Mouse (Mus musculus) midbrain, postnatal 0 days (tissue): Measurements from ENCODE around the gene Maml2. TPM values are rescaled to one million over a fixed set of nuclear protein-coding genes. Genes with fewer than 3 reads are reported as not detected.

Experiments used
- ATAC-seq: fragments of 200-750 bp; cut with Nextera tagmentation; 2 replicates; pipeline ENCODE4 v1.8.0; 2017; ENCODE audit warnings: moderate number of reproducible peaks, mild to moderate bottlenecking, moderate TSS enrichment, moderate library complexity; ENCODE audit not compliant: low FRiP score
- DNase-seq: peaks from one replicate; pipeline ENCODE4 v3.0.0-alpha.2; 2015; ENCODE audit warnings: low spot score
- H3K27ac ChIP-seq: fragments of 300-500 bp; sonication (generic); 2 replicates; pipeline ENCODE4 v1.5.1; 2014; ENCODE audit warnings: low read depth, mild to moderate bottlenecking, low read length, mixed read lengths
- H3K27me3 ChIP-seq: fragments of 300-500 bp; sonication (generic); 2 replicates; pipeline ENCODE4 v1.6.1; 2014; ENCODE audit warnings: low read length, control low read depth, mixed read lengths; ENCODE audit not compliant: insufficient read depth
- H3K36me3 ChIP-seq: fragments of 300-500 bp; sonication (generic); 2 replicates; pipeline ENCODE4 v1.6.1; 2014; ENCODE audit warnings: low read length, control low read depth, mixed read lengths; ENCODE audit not compliant: insufficient read depth
- H3K4me1 ChIP-seq: fragments of 300-500 bp; sonication (generic); 2 replicates; pipeline ENCODE4 v1.6.1; 2014; ENCODE audit warnings: mild to moderate bottlenecking, control low read depth, antibody characterized with exemption, low read length, mixed read lengths; ENCODE audit not compliant: insufficient read depth
- H3K4me2 ChIP-seq: fragments of 300-500 bp; sonication (generic); 2 replicates; pipeline ENCODE4 v1.6.1; 2014; ENCODE audit warnings: low read depth, mild to moderate bottlenecking, low read length, mixed read lengths; ENCODE audit not compliant: poor library complexity, severe bottlenecking
- H3K4me3 ChIP-seq: fragments of 300-500 bp; sonication (generic); 2 replicates; pipeline ENCODE4 v1.5.1; 2014; ENCODE audit warnings: low read depth, mild to moderate bottlenecking, low read length, moderate library complexity
- H3K9ac ChIP-seq: fragments of 300-500 bp; sonication (generic); replicated peaks from 2 replicates; pipeline ENCODE4 v1.6.1; 2014; ENCODE audit warnings: mild to moderate bottlenecking, low read length, moderate library complexity, mixed read lengths; ENCODE audit not compliant: poor library complexity, severe bottlenecking
- H3K9me3 ChIP-seq: fragments of 300-500 bp; sonication (generic); 2 replicates; pipeline ENCODE4 v1.6.1; 2016; ENCODE audit warnings: low read length, control low read depth
- CTCF ChIP-seq: IDR thresholded peaks from 2 replicates; pipeline ENCODE4 v1.5.1; 2016; ENCODE audit warnings: antibody characterized with exemption, mild to moderate bottlenecking
- WGBS: fragments of 180-500 bp; shearing (Covaris S2); extraction: QIAGEN DNeasy Blood & Tissue Kit; methylation state at CpG from one replicate; pipeline ENCODE4 v1.1.7; 2014; 5-methylcytosine and 5-hydroxymethylcytosine counted together
- polyA plus RNA-seq: library from polyadenylated mRNA; unstranded; fragments of >200 nt; fragmentation: Nextera tagmentation; extraction: Ambion mirVana; gene quantifications from 2 replicates; pipeline ENCODE4 v1.2.1, GENCODE M21; 2015
- total RNA-seq: library from RNA; depleted of rRNA; stranded (reverse); fragments of >200 nt; gene quantifications from 2 replicates; pipeline ENCODE4 v1.2.3, GENCODE M21; 2014

The Maml2 gene
- total and polyA plus RNA-seq, 2 experiments from 2014 or later, result 9.1 to 9.2 TPM

DNA sequence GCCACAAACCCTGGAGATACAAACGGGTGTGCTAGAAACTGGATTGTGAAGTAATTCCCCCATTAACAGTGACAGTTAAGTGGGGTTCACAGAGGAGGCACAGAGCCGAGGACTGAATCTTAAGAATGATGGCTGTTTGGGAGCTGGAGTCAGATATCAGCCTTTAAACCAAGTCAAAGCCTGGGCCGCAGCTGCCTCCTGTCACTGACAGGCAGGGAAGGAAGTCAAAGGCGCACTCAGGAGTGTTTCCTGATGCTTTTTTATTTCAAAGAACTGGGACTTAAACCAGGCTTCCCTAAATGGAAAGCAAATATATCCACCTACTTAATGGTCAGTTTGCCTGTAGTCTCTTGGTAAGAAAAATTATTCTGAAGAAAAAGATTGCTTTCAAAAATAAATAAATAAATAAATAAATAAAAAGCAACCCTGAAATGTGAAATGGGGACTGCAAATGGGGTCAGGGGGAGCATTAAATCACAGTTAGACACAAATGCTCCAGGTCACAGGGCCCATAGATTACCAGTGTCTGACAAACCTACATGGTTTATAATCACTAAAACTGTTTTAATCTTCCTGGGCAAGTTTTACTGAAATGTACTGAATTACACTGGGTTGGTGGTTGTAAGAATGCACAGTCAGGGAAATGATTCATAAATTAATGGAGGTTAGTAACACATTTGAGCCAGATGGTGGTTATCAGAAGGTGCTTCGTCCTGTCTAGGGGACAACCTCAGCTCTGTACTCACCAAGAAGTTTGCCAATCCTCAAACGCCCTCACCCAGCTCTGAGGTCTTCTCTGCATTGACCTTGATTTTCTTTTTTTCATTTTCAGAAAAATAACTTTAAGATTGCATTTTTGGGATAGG lies 209.4 kb downstream of the Maml2 start:
- Histone ChIP-seq H3K9me3 (no peaks in the 10 kb centered on the region), H3K36me3 (no peaks in the 10 kb centered on the region), H3K4me3 (no peak overlapping the region), H3K27ac (no peak overlapping the region), H3K27me3 (no peaks in the 10 kb centered on the region), H3K9ac (no peak overlapping the region), H3K4me2 (no peak overlapping the region), H3K4me1 (no peaks in the 10 kb centered on the region)
- no peak for ATAC-seq
- WGBS, result 75% methylated on average over 6 of the region's 6 CpGs
- no peak for DNase-seq
- no peak for TF ChIP-seq CTCF

DNA sequence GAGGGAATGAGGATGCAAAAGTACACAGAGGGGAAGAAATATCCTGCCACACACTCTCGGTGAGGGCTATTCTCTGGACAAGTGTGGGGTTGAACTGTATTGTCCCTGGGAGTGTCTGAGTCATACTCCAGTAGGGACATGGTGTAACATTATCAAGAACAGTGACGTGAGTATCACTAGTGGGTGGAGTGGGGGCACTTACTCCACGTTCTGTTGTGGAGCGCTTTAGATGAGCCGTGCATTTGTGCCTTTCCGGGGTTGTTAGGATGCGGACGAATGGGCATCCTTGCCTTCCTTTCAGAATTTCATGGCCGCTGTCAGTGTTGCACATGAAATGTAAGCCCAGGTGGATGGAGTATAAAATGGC lies 210.0 kb downstream of the Maml2 start:
- DNase-seq (no peak), ATAC-seq (no peak)
- Histone ChIP-seq H3K4me3 (no peak overlapping the region), H3K9ac (no peak overlapping the region), H3K27ac (no peak overlapping the region), H3K4me2 (no peak overlapping the region), H3K27me3 (no peaks in the 10 kb centered on the region), H3K36me3 (no peaks in the 10 kb centered on the region), H3K4me1 (no peaks in the 10 kb centered on the region), H3K9me3 (no peaks in the 10 kb centered on the region)
- 93% methylated on average over 9 of the region's 9 CpGs for WGBS
- TF ChIP-seq CTCF, result no peak

DNA sequence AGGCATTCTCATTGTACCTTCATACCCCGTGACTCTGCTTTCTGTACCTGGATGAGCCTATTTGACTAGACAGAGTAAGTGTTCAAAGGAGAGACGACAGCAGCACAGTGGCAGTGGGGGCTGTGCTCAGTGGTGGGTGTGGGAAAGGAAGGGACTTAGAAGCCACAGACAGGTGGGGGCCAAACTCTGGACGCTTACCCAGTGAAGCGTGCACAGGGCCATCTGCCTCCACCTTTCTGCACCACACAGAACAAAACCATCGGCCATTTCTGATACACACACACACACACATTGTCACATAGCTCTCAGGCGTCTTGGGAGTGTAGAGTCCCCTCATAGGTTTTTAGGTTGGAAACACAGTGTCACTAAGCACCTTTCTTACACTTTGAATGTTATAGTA lies 212.0 kb downstream of the Maml2 start:
- Histone ChIP-seq H3K4me2 (no peak overlapping the region), H3K4me1 (no peaks in the 10 kb centered on the region), H3K27me3 (no peaks in the 10 kb centered on the region)

DNA sequence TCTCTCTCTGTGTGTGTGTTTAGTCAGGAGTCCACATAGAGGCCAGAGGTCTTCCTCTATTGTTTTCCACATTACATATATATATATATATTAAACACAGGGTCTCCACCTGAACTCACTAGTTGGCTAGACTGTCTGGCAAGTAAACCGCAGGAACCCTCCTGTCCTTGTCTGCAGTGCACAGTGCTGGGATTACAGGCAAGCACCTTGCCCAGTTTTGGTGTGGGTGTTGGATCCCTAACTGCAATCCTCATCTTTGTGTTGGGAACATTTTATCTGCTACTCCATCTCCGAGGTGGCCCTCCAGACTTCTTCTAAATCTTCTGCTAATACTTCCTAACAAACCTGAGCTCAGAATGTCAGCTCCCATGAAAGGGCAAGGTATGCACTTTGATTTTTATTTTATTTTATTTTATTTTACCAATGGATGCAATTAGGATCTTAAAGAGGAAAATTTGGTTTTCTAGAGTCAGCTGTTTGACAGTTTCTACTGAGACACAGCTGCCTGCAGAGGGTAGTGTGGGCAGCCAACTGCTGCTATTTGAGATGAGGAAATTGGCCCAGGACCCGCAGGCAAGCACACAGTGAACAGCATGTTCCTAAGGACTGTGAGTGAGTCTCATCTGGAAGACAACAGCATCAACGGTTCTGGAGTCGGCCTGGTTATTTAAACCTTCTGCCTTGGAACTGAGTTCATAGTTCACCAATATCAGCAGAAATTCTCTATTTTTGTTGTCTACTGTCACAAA lies 213.0 kb downstream of the Maml2 start:
- 72% methylated on average over 5 of the region's 5 CpGs for WGBS
- no peak for ATAC-seq

More for the DNA sequence above, 212.0 kb downstream of the Maml2 start:
- Histone ChIP-seq H3K27ac (no peak overlapping the region), H3K9me3 (no peaks in the 10 kb centered on the region), H3K4me3 (no peak overlapping the region), H3K36me3 (no peaks in the 10 kb centered on the region), H3K9ac (no peak overlapping the region)
- 78% methylated on average over 6 of the region's 6 CpGs for WGBS
- peak; percentile 38; the same call in 1 of the 2 replicates for ATAC-seq
- no peak for TF ChIP-seq CTCF
- peak; percentile 40 for DNase-seq

DNA sequence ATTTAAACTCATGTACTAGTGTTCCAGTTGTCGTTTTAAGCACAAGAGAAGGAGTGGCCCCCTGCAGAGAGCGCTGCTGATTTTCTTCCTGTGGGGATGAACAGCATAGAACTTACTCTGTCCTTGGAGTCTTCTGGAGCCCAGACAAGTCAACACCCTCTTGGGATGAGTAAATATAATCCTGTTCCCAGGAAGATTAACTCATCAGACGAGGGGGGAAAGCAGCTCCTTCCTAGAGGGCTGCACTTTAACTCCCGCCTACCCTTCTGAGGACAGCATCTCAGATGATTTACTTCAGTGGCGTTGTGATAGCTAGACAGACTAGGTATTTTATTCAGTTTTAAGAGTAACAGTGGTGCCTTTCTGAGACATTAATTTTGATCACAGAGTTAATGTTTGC lies 215.4 kb downstream of the Maml2 start:
- Histone ChIP-seq H3K27me3 (no peaks in the 10 kb centered on the region), H3K4me1 (no peaks in the 10 kb centered on the region), H3K4me3 (no peak overlapping the region), H3K9ac (no peak overlapping the region), H3K36me3 (no peaks in the 10 kb centered on the region), H3K9me3 (no peaks in the 10 kb centered on the region), H3K27ac (no peak overlapping the region), H3K4me2 (no peak overlapping the region)
- TF ChIP-seq CTCF, result no peak
- no peak for ATAC-seq
- 34% methylated on average over 5 of the region's 5 CpGs for WGBS
- DNase-seq, result no peak

More for the DNA sequence above, 213.0 kb downstream of the Maml2 start:
- H3K4me1 ChIP-seq, result no peaks in the 10 kb centered on the region
- no peaks in the 10 kb centered on the region for H3K36me3 ChIP-seq
- H3K27ac ChIP-seq, result no peak overlapping the region
- no peaks in the 10 kb centered on the region for H3K27me3 ChIP-seq
- H3K9me3 ChIP-seq, result no peaks in the 10 kb centered on the region
- no peak overlapping the region for H3K4me3 ChIP-seq
- peak; percentile 40 for DNase-seq
- peak; percentile 39 for TF ChIP-seq CTCF
- H3K4me2 ChIP-seq, result no peak overlapping the region
- no peak overlapping the region for H3K9ac ChIP-seq

DNA sequence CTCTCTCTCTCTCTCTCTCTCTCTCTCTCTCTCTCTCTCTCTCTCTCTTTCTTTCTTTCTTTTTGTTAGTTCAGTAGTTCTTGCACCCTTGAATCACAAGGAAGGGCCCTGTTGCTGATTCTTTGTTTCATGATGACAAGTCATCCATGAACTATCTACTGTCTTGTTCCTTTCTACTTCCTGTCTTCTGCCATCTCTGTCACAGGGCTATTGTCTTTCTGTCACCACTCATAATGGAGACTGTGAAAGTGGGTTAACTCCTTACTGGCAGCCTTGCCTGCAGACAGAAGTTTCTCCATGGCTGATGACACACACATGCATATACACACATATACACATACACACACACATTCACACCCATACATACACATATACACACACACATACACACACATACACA lies 216.7 kb downstream of the Maml2 start:
- Histone ChIP-seq H3K9me3 (no peaks in the 10 kb centered on the region), H3K36me3 (no peaks in the 10 kb centered on the region), H3K27ac (no peak overlapping the region), H3K27me3 (no peaks in the 10 kb centered on the region), H3K9ac (no peak overlapping the region), H3K4me3 (no peak overlapping the region), H3K4me2 (no peak overlapping the region), H3K4me1 (no peaks in the 10 kb centered on the region)
- TF ChIP-seq CTCF, result no peak
- ATAC-seq (no peak), DNase-seq (no peak)
